Mouse (Mus musculus) erythroblast, embryonic 14.5 days (primary cell): Measurements from ENCODE around the gene Arrdc3.

Experiments
- GATA1 ChIP-seq: IDR thresholded peaks from 2 replicates; pipeline ENCODE4 v1.6.1; 2012; ENCODE audit warnings: low read length, inconsistent platforms, mixed read lengths
- TAL1 ChIP-seq: IDR thresholded peaks from 3 replicates; pipeline ENCODE4 v1.6.1; 2012; ENCODE audit warnings: low read length, inconsistent platforms, mixed read lengths

GRCm38 (mm10) chr13:80875126-80875525, 8.1 kb upstream of the Arrdc3 start:
- TF ChIP-seq GATA1 (no peak), TAL1 (no peak)
